Mouse (Mus musculus): Measurements from ENCODE around the gene Eef2.

Eef2 gene

GRCm38 (mm10) chr10:81176466-81177271 lies at the start of gene Eef2:
Gene Eef2, plus strand, starts transcription at chr10:81176631.
- DNase-seq (ENCODE audit: low read depth in 1 of 2, low spot score in 2 of 2), result peak; percentile 91 to 97

- DNase-seq (ENCODE audit: low read depth in 1 of 2, low spot score in 2 of 2), result peak; percentile 77 to 89
Observed at GRCm38 (mm10) chr10:81134181-81134587, 42.2 kb upstream of the Eef2 start.

- no peak for DNase-seq (ENCODE audit: low read depth in 1 of 2, low spot score in 2 of 2)
Observed at GRCm38 (mm10) chr10:81134966-81135681, 41.3 kb upstream of the Eef2 start, which contains the start of gene Zbtb7a. Gene Zbtb7a, plus strand, starts transcription at chr10:81135220.

GRCm38 (mm10) chr10:81135831-81136705 lies 40.4 kb upstream of the Eef2 start:
- DNase-seq (ENCODE audit: low read depth in 1 of 2, low spot score in 2 of 2), result peak in 1 of 2 experiments; percentile 48

- DNase-seq (ENCODE audit: low read depth in 1 of 2, low spot score in 2 of 2), result peak; percentile 41 to 67
Observed at GRCm38 (mm10) chr10:81136706-81137231, 39.7 kb upstream of the Eef2 start.

GRCm38 (mm10) chr10:81137252-81138130 lies 38.9 kb upstream of the Eef2 start:
- peak; percentile 100 for DNase-seq (ENCODE audit: low read depth in 1 of 2, low spot score in 2 of 2)

- peak in 1 of 2 experiments; percentile 65 for DNase-seq (ENCODE audit: low read depth in 1 of 2, low spot score in 2 of 2)
Observed at GRCm38 (mm10) chr10:81138131-81138782, 38.2 kb upstream of the Eef2 start.

- no peak for DNase-seq (ENCODE audit: low read depth in 1 of 2, low spot score in 2 of 2)
Observed at GRCm38 (mm10) chr10:81138821-81139528, 37.5 kb upstream of the Eef2 start.

GRCm38 (mm10) chr10:81139529-81139846 lies 36.9 kb upstream of the Eef2 start:
- DNase-seq (ENCODE audit: low read depth in 1 of 2, low spot score in 2 of 2), result no peak

GRCm38 (mm10) chr10:81140005-81140404 lies 36.4 kb upstream of the Eef2 start:
- no peak for DNase-seq (ENCODE audit: low read depth in 1 of 2, low spot score in 2 of 2)

- no peak for DNase-seq (ENCODE audit: low read depth in 1 of 2, low spot score in 2 of 2)
Observed at GRCm38 (mm10) chr10:81140717-81141454, 35.5 kb upstream of the Eef2 start.

- no peak for DNase-seq (ENCODE audit: low read depth in 1 of 2, low spot score in 2 of 2)
Observed at GRCm38 (mm10) chr10:81141455-81142210, 34.8 kb upstream of the Eef2 start.

- DNase-seq (ENCODE audit: low read depth in 1 of 2, low spot score in 2 of 2), result no peak
Observed at GRCm38 (mm10) chr10:81142551-81142981, 33.9 kb upstream of the Eef2 start.

- no peak for DNase-seq (ENCODE audit: low read depth in 1 of 2, low spot score in 2 of 2)
Observed at GRCm38 (mm10) chr10:81143157-81143633, 33.2 kb upstream of the Eef2 start.

GRCm38 (mm10) chr10:81143845-81144437 lies 32.5 kb upstream of the Eef2 start:
- no peak for DNase-seq (ENCODE audit: low read depth in 1 of 2, low spot score in 2 of 2)

GRCm38 (mm10) chr10:81144667-81145066 lies 31.8 kb upstream of the Eef2 start:
- DNase-seq (ENCODE audit: low read depth in 1 of 2, low spot score in 2 of 2), result no peak

GRCm38 (mm10) chr10:81145307-81145706 lies 31.1 kb upstream of the Eef2 start:
- no peak for DNase-seq (ENCODE audit: low read depth in 1 of 2, low spot score in 2 of 2)
